Mouse (Mus musculus) cerebellum, adult (tissue): ENCODE results near the gene Pold2.

Experiments
- ATAC-seq: cut with Nextera tagmentation; 2 replicates; pipeline ENCODE4 v1.9.2; 2017; ENCODE audit warnings: mild to moderate bottlenecking, moderate library complexity, mixed read lengths; ENCODE audit not compliant: insufficient number of reproducible peaks, low FRiP score, low TSS enrichment

Pold2 gene

GRCm38 (mm10) chr11:5834506-5834905 lies 43.6 kb downstream of the Pold2 start:
- no peak for ATAC-seq

- ATAC-seq: no peak
Observed at GRCm38 (mm10) chr11:5829327-5829726, 48.8 kb downstream of the Pold2 start.

GRCm38 (mm10) chr11:5828509-5829191 lies 49.4 kb downstream of the Pold2 start:
- no peak for ATAC-seq

GRCm38 (mm10) chr11:5827931-5828330 lies 50.2 kb downstream of the Pold2 start:
- ATAC-seq: no peak

GRCm38 (mm10) chr11:5825432-5825831 lies 52.7 kb downstream of the Pold2 start:
- ATAC-seq: no peak
